In genomic region chr8:127092383-127093112, GRCm38 (mm10) we compare ENCODE assay signal across 9 mouse cellular contexts. TPM values are rescaled to one million over a fixed set of nuclear protein-coding genes. Genes with fewer than 3 reads are reported as not detected.
DNase-seq lines count a peak whose midpoint lies in the region; ATAC-seq and TF ChIP-seq lines count a peak whose summit lies in the region.
"Had no signal": no experiment of that assay in that cellular context is flagged by ENCODE, and none has a peak within 500 bp of the region (broad histone marks: within the 10 kb centered on the region; RNA-seq: fewer than 3 reads in every experiment).

No protein-coding gene starts in this region.

- H3K27ac ChIP-seq in kidney, embryonic 14.5 days (ENCODE audit: low read depth, low read length): no peak overlapping the region; the same call in 1 of the 2 replicates
- no peak overlapping the region for H3K27ac ChIP-seq in lung, postnatal 0 days (ENCODE audit: low read length)
- H3K27ac ChIP-seq in stomach, embryonic 14.5 days (ENCODE audit: low read length): peak overlapping the region; percentile 82
- no peak overlapping the region for H3K27ac ChIP-seq in thymus, adult 2 months (ENCODE audit: control insufficient read depth, insufficient read depth, low read length)

- DNase-seq in kidney, adult 9 months: no peak
- DNase-seq in cerebellum, postnatal 14 days: peak; percentile 41 to 58
- DNase-seq in heart, postnatal 10 days: peak; percentile 40
- DNase-seq in lung, postnatal 0 days (ENCODE audit: low spot score): peak; percentile 62
- no peak for DNase-seq in adrenal gland, adult 8-10 months
- DNase-seq in thymus, adult 2 months: no peak

- H3K27me3 ChIP-seq in kidney, embryonic 14.5 days (ENCODE audit: control insufficient read depth, insufficient read depth, low read length): no peaks in the 10 kb centered on the region
- no peaks in the 10 kb centered on the region for H3K27me3 ChIP-seq in lung, postnatal 0 days (replicated peaks; ENCODE audit: insufficient read depth, low read length)
- H3K27me3 ChIP-seq in stomach, embryonic 14.5 days (ENCODE audit: control insufficient read depth, insufficient read depth, low read length): no peaks in the 10 kb centered on the region
- H3K27me3 ChIP-seq in thymus, adult 2 months (ENCODE audit: control insufficient read depth, insufficient read depth, low read length): no peaks in the 10 kb centered on the region

- H3K9me3 ChIP-seq in kidney, embryonic 14.5 days (ENCODE audit: control insufficient read depth, low read length): no peaks in the 10 kb centered on the region
- H3K9me3 ChIP-seq in lung, postnatal 0 days (ENCODE audit: low read length): no peaks in the 10 kb centered on the region
- H3K9me3 ChIP-seq in stomach, embryonic 14.5 days (ENCODE audit: control insufficient read depth, low read depth, low read length): no peaks in the 10 kb centered on the region

- 45% methylated on average over 10 of the region's 10 CpGs for WGBS in kidney, embryonic 14.5 days
- WGBS in lung, postnatal 0 days: 26% methylated on average over 10 of the region's 10 CpGs
- WGBS in stomach, embryonic 14.5 days: 18% methylated on average over 10 of the region's 10 CpGs
- 39% methylated on average over 10 of the region's 10 CpGs for WGBS in thymus, adult 2 months

- no peak for TF ChIP-seq POLR2A in thymus, adult 2 months (IDR thresholded peaks at IDR 0.05; ENCODE audit: control insufficient read depth, extremely low read depth, insufficient read depth, low read length, poor library complexity)

- H3K4me2 ChIP-seq in kidney, embryonic 14.5 days (replicated peaks; ENCODE audit: low read depth, low read length): peak overlapping the region; percentile 16
- peak overlapping the region; percentile 11; the same call in 1 of the 2 replicates for H3K4me2 ChIP-seq in lung, postnatal 0 days (replicated peaks; ENCODE audit: low read depth, low read length)
- H3K4me2 ChIP-seq in stomach, embryonic 14.5 days (replicated peaks; ENCODE audit: low read depth, low read length): peak overlapping the region; percentile 30; the same call in 1 of the 2 replicates

- 0 out of 2 replicates have a peak, but pooled peaks have one; percentile 34 for ATAC-seq in kidney, embryonic 14.5 days (ENCODE audit: low FRiP score, low TSS enrichment)
- ATAC-seq in lung, postnatal 0 days: peak; percentile 63
- peak; percentile 70; the same call in 1 of the 2 replicates for ATAC-seq in stomach, embryonic 14.5 days (ENCODE audit: insufficient number of reproducible peaks, insufficient read depth, low FRiP score, low read depth)

- peaks cover 42% of the 10 kb centered on the region for H3K4me1 ChIP-seq in kidney, embryonic 14.5 days (ENCODE audit: control insufficient read depth, insufficient read depth, low read length)
- H3K4me1 ChIP-seq in lung, postnatal 0 days (ENCODE audit: insufficient read depth, low read depth, low read length): peaks cover 13% of the 10 kb centered on the region; the same call in 1 of the 2 replicates
- H3K4me1 ChIP-seq in stomach, embryonic 14.5 days (ENCODE audit: control insufficient read depth, insufficient read depth, low read length): peaks cover 49% of the 10 kb centered on the region
- H3K4me1 ChIP-seq in thymus, adult 2 months (replicated peaks; ENCODE audit: control insufficient read depth, insufficient read depth, low read length): no peaks in the 10 kb centered on the region

- no peak overlapping the region for H3K4me3 ChIP-seq in kidney, embryonic 14.5 days (ENCODE audit: low read length)
- no peak overlapping the region for H3K4me3 ChIP-seq in lung, postnatal 0 days (ENCODE audit: low read depth, low read length)
- H3K4me3 ChIP-seq in stomach, embryonic 14.5 days (ENCODE audit: low read depth, low read length): no peak overlapping the region
- no peak overlapping the region for H3K4me3 ChIP-seq in thymus, adult 2 months (ENCODE audit: control insufficient read depth, insufficient read depth, low read length)

- H3K36me3 ChIP-seq in kidney, embryonic 14.5 days (ENCODE audit: control insufficient read depth, insufficient read depth, low read length): no peaks in the 10 kb centered on the region
- H3K36me3 ChIP-seq in lung, postnatal 0 days (ENCODE audit: insufficient read depth, low read length): no peaks in the 10 kb centered on the region
- H3K36me3 ChIP-seq in stomach, embryonic 14.5 days (ENCODE audit: control insufficient read depth, insufficient read depth, low read length): no peaks in the 10 kb centered on the region
- no peaks in the 10 kb centered on the region for H3K36me3 ChIP-seq in thymus, adult 2 months (ENCODE audit: control insufficient read depth, insufficient read depth, low read length)

- no peak for TF ChIP-seq CTCF in lung, postnatal 0 days (IDR thresholded peaks at IDR 0.05)
- TF ChIP-seq CTCF in thymus, adult 2 months (IDR thresholded peaks at IDR 0.05; ENCODE audit: borderline replicate concordance, control insufficient read depth, extremely low read depth, insufficient read depth, low read length, poor library complexity): no peak

- no peak overlapping the region for H3K9ac ChIP-seq in kidney, embryonic 14.5 days (ENCODE audit: low read depth, low read length)
- H3K9ac ChIP-seq in lung, postnatal 0 days (replicated peaks; ENCODE audit: low read depth): no peak overlapping the region
- H3K9ac ChIP-seq in stomach, embryonic 14.5 days (replicated peaks; ENCODE audit: low read depth, low read length): no peak overlapping the region

- intact Hi-C loops in heart, postnatal 10 days (cut with DNase I): no loop called here

- no peak for TF ChIP-seq EP300 in lung, postnatal 0 days (IDR thresholded peaks at IDR 0.05)

RNA-seq across cellular contexts. Expression of gene Pard3, which starts 28.9 kb away (rescaled TPM):
- 20.1 and 36.9 TPM in 2 replicates for polyA plus RNA-seq in kidney, embryonic 14.5 days (2014; fragmentation: Nextera tagmentation; extraction: Ambion mirVana)
- 10 to 100 TPM; 32.8 to 35.0 TPM for total RNA-seq in heart, postnatal 10 days (2021)
- 13.2 and 16.2 TPM in 2 replicates for polyA plus RNA-seq in lung, postnatal 0 days (2015; fragmentation: Nextera tagmentation; extraction: Ambion mirVana)
- polyA plus RNA-seq in stomach, embryonic 14.5 days (2014; fragmentation: Nextera tagmentation; extraction: Ambion mirVana): 37.9 and 40.8 TPM in 2 replicates
- total RNA-seq in adrenal gland, adult 8-10 months (2022): 10 to 100 TPM; 43.6 to 52.4 (median 45.8) TPM
- 10.3 and 10.4 TPM in 2 replicates for polyA plus RNA-seq in thymus, adult 2 months (2012; rRNA removed)
- total RNA-seq: hematopoietic stem cell, adult 5-6 weeks had no signal

Comparison
In these comparisons a context has a peak if more than half of its experiments do, and no peak if none do; other contexts are left out.
1. DNase-seq: peak in cerebellum, postnatal 14 days (2 of 2), heart, postnatal 10 days (2 of 2) and lung, postnatal 0 days (single experiment); none in kidney, adult 9 months (single experiment), adrenal gland, adult 8-10 months (single experiment) and thymus, adult 2 months (single experiment).
2. Peak in every context shown above with its lines, with median percentiles within 50 percentile points of each other: ATAC-seq and H3K4me2 ChIP-seq.